Mouse (Mus musculus) intestine, embryonic 14.5 days (tissue): ENCODE measurements around the gene Scrn1. TPM values are rescaled to one million over a fixed set of nuclear protein-coding genes. Genes with fewer than 3 reads are reported as not detected.

Source experiments
- ATAC-seq: fragments of 200-750 bp; cut with Nextera tagmentation; replicated peaks from 2 replicates; pipeline ENCODE4 v1.8.0; 2017; ENCODE audit warnings: low read depth, moderate number of reproducible peaks, moderate TSS enrichment, moderate library complexity; ENCODE audit not compliant: low FRiP score, low TSS enrichment
- DNase-seq: peaks from one replicate; pipeline ENCODE4 v3.0.0-alpha.2; 2018; ENCODE audit warnings: low spot score
- H3K27ac ChIP-seq: fragments of 300-500 bp; sonication (generic); 2 replicates; pipeline ENCODE4 v1.5.1; 2014; ENCODE audit warnings: low read depth, mild to moderate bottlenecking, control low read depth
- H3K27me3 ChIP-seq: fragments of 300-500 bp; sonication (generic); replicated peaks from 2 replicates; pipeline ENCODE4 v1.6.1; 2014; ENCODE audit warnings: low read length, control low read depth; ENCODE audit not compliant: control insufficient read depth, insufficient read depth
- H3K36me3 ChIP-seq: fragments of 300-500 bp; sonication (generic); 2 replicates; pipeline ENCODE4 v1.6.1; 2014; ENCODE audit warnings: low read length, control low read depth; ENCODE audit not compliant: control insufficient read depth, insufficient read depth
- H3K4me1 ChIP-seq: fragments of 300-500 bp; sonication (generic); replicated peaks from 2 replicates; pipeline ENCODE4 v1.6.1; 2014; ENCODE audit warnings: low read length, control low read depth, mixed read lengths; ENCODE audit not compliant: control insufficient read depth, insufficient read depth
- H3K4me2 ChIP-seq: fragments of 300-500 bp; sonication (generic); 2 replicates; pipeline ENCODE4 v1.6.1; 2014; ENCODE audit warnings: low read length
- H3K4me3 ChIP-seq: fragments of 300-500 bp; sonication (generic); 2 replicates; pipeline ENCODE4 v1.5.1; 2014; ENCODE audit warnings: low read depth, low read length, control low read depth, mixed read lengths
- H3K9ac ChIP-seq: fragments of 300-500 bp; sonication (generic); 2 replicates; pipeline ENCODE4 v1.6.1; 2014; ENCODE audit warnings: mild to moderate bottlenecking, low read length
- H3K9me3 ChIP-seq: fragments of 300-500 bp; sonication (generic); 2 replicates; pipeline ENCODE4 v1.6.1; 2016; ENCODE audit warnings: low read length, control low read depth; ENCODE audit not compliant: control insufficient read depth
- WGBS: fragments of 180-500 bp; shearing (Covaris S2); extraction: QIAGEN DNeasy Blood & Tissue Kit; methylation state at CpG from one replicate; pipeline ENCODE4 v1.1.7; 2014; 5-methylcytosine and 5-hydroxymethylcytosine counted together
- polyA plus RNA-seq: library from polyadenylated mRNA; unstranded; fragments of >200 nt; fragmentation: Nextera tagmentation; extraction: Ambion mirVana; gene quantifications from 2 replicates; pipeline ENCODE4 v1.2.1, GENCODE M21; 2014

The Scrn1 gene
- polyA plus RNA-seq, 1 experiment from 2014 or later, result 9.5 TPM

GRCm38 (mm10) chr6:54485000-54485399 is 81.3 kb downstream of the Scrn1 start:
- Histone ChIP-seq H3K9me3 (no peaks in the 10 kb centered on the region), H3K27ac (no peak overlapping the region), H3K36me3 (no peaks in the 10 kb centered on the region), H3K4me1 (no peaks in the 10 kb centered on the region), H3K4me2 (peak overlapping the region; percentile 51), H3K9ac (no peak overlapping the region), H3K4me3 (no peak overlapping the region), H3K27me3 (peaks cover 18% of the 10 kb centered on the region; the same call in 1 of the 2 replicates)
- ATAC-seq, result peak; percentile 73; the same call in 1 of the 2 replicates
- WGBS, result 19% methylated on average over 12 of the region's 12 CpGs
- no peak for DNase-seq

GRCm38 (mm10) chr6:54481390-54482112 is 84.7 kb downstream of the Scrn1 start:
- Histone ChIP-seq H3K27ac (no peak overlapping the region), H3K9ac (no peak overlapping the region), H3K4me2 (no peak overlapping the region), H3K27me3 (peaks cover 16% of the 10 kb centered on the region; the same call in 1 of the 2 replicates), H3K36me3 (no peaks in the 10 kb centered on the region), H3K4me3 (no peak overlapping the region), H3K4me1 (no peaks in the 10 kb centered on the region), H3K9me3 (no peaks in the 10 kb centered on the region)
- DNase-seq (no peak), ATAC-seq (no peak)
- WGBS, result 78% methylated on average over 15 of the region's 15 CpGs

DNA sequence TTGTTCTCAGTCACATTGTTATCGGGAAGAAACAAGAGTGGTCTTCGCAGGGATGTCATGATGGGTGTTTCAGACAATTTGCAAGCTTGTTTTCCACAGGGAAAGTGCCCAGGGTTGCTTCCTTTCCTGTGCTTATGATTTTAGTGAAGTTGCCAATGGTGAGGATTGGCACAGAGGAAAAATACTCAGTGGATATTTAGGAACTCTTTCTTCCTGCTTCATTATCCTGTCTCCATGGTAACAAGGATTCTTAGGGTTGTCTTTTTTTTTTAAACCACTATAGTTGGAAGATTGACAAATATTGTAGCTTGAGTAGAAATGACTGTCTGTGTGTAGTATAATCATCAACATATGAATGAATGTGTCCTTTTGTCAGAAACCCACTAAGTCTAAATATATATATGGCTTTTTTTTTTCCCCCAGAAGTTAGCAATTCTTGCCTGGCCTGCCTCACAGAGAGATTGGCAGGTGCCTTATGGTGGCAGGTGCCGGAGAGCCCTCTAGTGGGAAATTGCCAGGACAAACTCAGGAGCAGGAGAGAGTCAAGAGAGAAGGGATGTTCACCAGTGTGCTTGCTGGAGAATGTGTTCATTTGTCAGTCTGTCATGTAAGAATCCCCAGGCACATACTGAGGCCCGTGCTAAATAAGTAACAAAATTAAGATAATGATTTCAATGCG is 87.5 kb downstream of the Scrn1 start:
- no peak overlapping the region for H3K27ac ChIP-seq
- no peak overlapping the region for H3K9ac ChIP-seq
- H3K4me3 ChIP-seq, result no peak overlapping the region
- 67% methylated on average over 5 of the region's 5 CpGs for WGBS
- no peaks in the 10 kb centered on the region for H3K36me3 ChIP-seq
- no peak overlapping the region for H3K4me2 ChIP-seq
- DNase-seq (no peak), ATAC-seq (no peak)
- no peaks in the 10 kb centered on the region for H3K9me3 ChIP-seq
- no peaks in the 10 kb centered on the region for H3K4me1 ChIP-seq
- H3K27me3 ChIP-seq, result no peaks in the 10 kb centered on the region

GRCm38 (mm10) chr6:54475926-54476667 is 90.2 kb downstream of the Scrn1 start:
- DNase-seq, result no peak
- Histone ChIP-seq H3K36me3 (no peaks in the 10 kb centered on the region), H3K27me3 (no peaks in the 10 kb centered on the region), H3K4me3 (no peak overlapping the region), H3K4me1 (no peaks in the 10 kb centered on the region), H3K4me2 (no peak overlapping the region), H3K9ac (no peak overlapping the region), H3K27ac (no peak overlapping the region), H3K9me3 (no peaks in the 10 kb centered on the region)
- 79% methylated on average over 19 of the region's 19 CpGs for WGBS
- ATAC-seq, result no peak

GRCm38 (mm10) chr6:54472846-54473715 is 93.2 kb downstream of the Scrn1 start:
- no peak overlapping the region for H3K4me3 ChIP-seq
- no peak overlapping the region for H3K9ac ChIP-seq
- WGBS, result 56% methylated on average over 8 of the region's 8 CpGs
- no peaks in the 10 kb centered on the region for H3K27me3 ChIP-seq
- peak; percentile 87 for ATAC-seq
- no peaks in the 10 kb centered on the region for H3K36me3 ChIP-seq
- no peaks in the 10 kb centered on the region for H3K9me3 ChIP-seq
- H3K4me1 ChIP-seq, result no peaks in the 10 kb centered on the region
- no peak for DNase-seq
- no peak overlapping the region for H3K4me2 ChIP-seq
- peak overlapping the region; percentile 17; the same call in 1 of the 2 replicates for H3K27ac ChIP-seq

GRCm38 (mm10) chr6:54471866-54472265 is 94.4 kb downstream of the Scrn1 start:
- WGBS, result 83% methylated on average over 7 of the region's 7 CpGs
- no peaks in the 10 kb centered on the region for H3K9me3 ChIP-seq
- no peak overlapping the region for H3K9ac ChIP-seq
- DNase-seq, result no peak
- H3K27me3 ChIP-seq, result no peaks in the 10 kb centered on the region
- no peak overlapping the region for H3K4me3 ChIP-seq
- no peaks in the 10 kb centered on the region for H3K36me3 ChIP-seq
- no peak for ATAC-seq
- no peaks in the 10 kb centered on the region for H3K4me1 ChIP-seq
- no peak overlapping the region for H3K4me2 ChIP-seq
- no peak overlapping the region for H3K27ac ChIP-seq

GRCm38 (mm10) chr6:54467371-54467770 is 98.9 kb downstream of the Scrn1 start:
- Histone ChIP-seq H3K4me1 (no peaks in the 10 kb centered on the region), H3K36me3 (no peaks in the 10 kb centered on the region), H3K9me3 (no peaks in the 10 kb centered on the region), H3K27ac (no peak overlapping the region), H3K4me3 (no peak overlapping the region), H3K9ac (no peak overlapping the region), H3K4me2 (no peak overlapping the region), H3K27me3 (no peaks in the 10 kb centered on the region)
- ATAC-seq, result no peak
- no peak for DNase-seq
- WGBS, result 96% methylated on average over 3 of the region's 3 CpGs

- no peak overlapping the region for H3K9ac ChIP-seq
- no peak overlapping the region for H3K4me3 ChIP-seq
- H3K9me3 ChIP-seq, result no peaks in the 10 kb centered on the region
- no peak overlapping the region for H3K4me2 ChIP-seq
- H3K27me3 ChIP-seq, result no peaks in the 10 kb centered on the region
- no peaks in the 10 kb centered on the region for H3K36me3 ChIP-seq
- no peaks in the 10 kb centered on the region for H3K4me1 ChIP-seq
- no peak for DNase-seq
- no peak for ATAC-seq
- 80% methylated on average over 4 of the region's 4 CpGs for WGBS
- no peak overlapping the region for H3K27ac ChIP-seq
Measured at GRCm38 (mm10) chr6:54464926-54465325, 101.4 kb downstream of the Scrn1 start.
